ENCODE assay signal across 7 mouse cellular contexts in genomic region chr13:33964206-33965046, GRCm38 (mm10). TPM values are rescaled to one million over a fixed set of nuclear protein-coding genes. Genes with fewer than 3 reads are reported as not detected.
DNase-seq lines count a peak whose midpoint lies in the region; ATAC-seq and TF ChIP-seq lines count a peak whose summit lies in the region.

Nqo2 (plus strand) TSS chr13:33964687.

- peak within 1 kb of the TSS; percentile 77 for H3K9ac ChIP-seq in intestine, embryonic 16.5 days (ENCODE audit: low read depth, low read length)
- H3K9ac ChIP-seq in midbrain, embryonic 11.5 days (ENCODE audit: low read length): peak within 1 kb of the TSS; percentile 68

- peak; percentile 76; the same call in 1 of the 2 replicates for TF ChIP-seq POLR2A in small intestine, adult 2 months (IDR thresholded peaks at IDR 0.05; ENCODE audit: low read depth, low read length)

- intact Hi-C loops in left cerebral cortex, postnatal 36 days (cut with DNase I): no loop called here

- 2% methylated on average over 22 of the region's 22 CpGs for WGBS in intestine, embryonic 16.5 days
- 4% methylated on average over 22 of the region's 22 CpGs for WGBS in midbrain, embryonic 11.5 days
- WGBS in small intestine, adult 2 months: 1% methylated on average over 22 of the region's 22 CpGs

- H3K27me3 ChIP-seq in intestine, embryonic 16.5 days (replicated peaks; ENCODE audit: control insufficient read depth, insufficient read depth, low read length): no peaks in the 10 kb centered on the region
- H3K27me3 ChIP-seq in midbrain, embryonic 11.5 days (ENCODE audit: control insufficient read depth, insufficient read depth, low read length): no peaks in the 10 kb centered on the region
- H3K27me3 ChIP-seq in small intestine, adult 2 months (ENCODE audit: control insufficient read depth, insufficient read depth, low read length): no peaks in the 10 kb centered on the region

- H3K9me3 ChIP-seq in intestine, embryonic 16.5 days (ENCODE audit: control insufficient read depth, low read length): no peaks in the 10 kb centered on the region
- no peaks in the 10 kb centered on the region for H3K9me3 ChIP-seq in midbrain, embryonic 11.5 days (ENCODE audit: control insufficient read depth, low read length)

- no peaks in the 10 kb centered on the region for H3K36me3 ChIP-seq in intestine, embryonic 16.5 days (ENCODE audit: control insufficient read depth, insufficient read depth, low read length)
- no peaks in the 10 kb centered on the region for H3K36me3 ChIP-seq in midbrain, embryonic 11.5 days (ENCODE audit: control insufficient read depth, insufficient read depth, low read length)
- H3K36me3 ChIP-seq in small intestine, adult 2 months (ENCODE audit: control insufficient read depth, insufficient read depth, low read length): no peaks in the 10 kb centered on the region; the same call in 1 of the 2 replicates

- TF ChIP-seq CTCF in small intestine, adult 2 months (IDR thresholded peaks at IDR 0.05; ENCODE audit: extremely low read depth, insufficient read length, insufficient replicate concordance, low read depth, low read length): peak; percentile 53; the same call in 1 of the 2 replicates

- H3K27ac ChIP-seq in intestine, embryonic 16.5 days (ENCODE audit: low read length): peak within 1 kb of the TSS; percentile 99
- peak within 1 kb of the TSS; percentile 71 for H3K27ac ChIP-seq in midbrain, embryonic 11.5 days (ENCODE audit: low read depth, low read length)
- peak within 1 kb of the TSS; percentile 94 for H3K27ac ChIP-seq in small intestine, adult 2 months (ENCODE audit: insufficient read depth, low read depth, low read length)

- H3K4me3 ChIP-seq in intestine, embryonic 16.5 days (ENCODE audit: low read length): peak within 1 kb of the TSS; percentile 71
- H3K4me3 ChIP-seq in midbrain, embryonic 11.5 days (ENCODE audit: low read depth, low read length): peak within 1 kb of the TSS; percentile 49
- peak within 1 kb of the TSS; percentile 91 for H3K4me3 ChIP-seq in small intestine, adult 2 months (ENCODE audit: low read depth, low read length)

- DNase-seq in adrenal gland, adult 8-10 months: peak; percentile 82
- DNase-seq in embryo, embryonic 9.5 days (ENCODE audit: extremely low spot score): peak; percentile 89
- DNase-seq in gastrocnemius, postnatal 4 days (ENCODE audit: low spot score in 2 of 2): peak; percentile 37 to 58
- peak; percentile 63 to 64 for DNase-seq in left cerebral cortex, postnatal 36 days (ENCODE audit: low spot score in 2 of 2)
- peak; percentile 98 for DNase-seq in midbrain, embryonic 11.5 days (ENCODE audit: low spot score, missing footprints)

- peak within 1 kb of the TSS; percentile 56 for H3K4me2 ChIP-seq in intestine, embryonic 16.5 days (ENCODE audit: low read depth, low read length)
- peak within 1 kb of the TSS; percentile 69 for H3K4me2 ChIP-seq in midbrain, embryonic 11.5 days

- peak; percentile 94 for ATAC-seq in intestine, embryonic 16.5 days
- ATAC-seq in midbrain, embryonic 11.5 days (ENCODE audit: low FRiP score): peak; percentile 92

- H3K4me1 ChIP-seq in intestine, embryonic 16.5 days (ENCODE audit: control insufficient read depth, insufficient read depth, low read length): peaks cover 12% of the 10 kb centered on the region
- peaks cover 8% of the 10 kb centered on the region; the same call in 1 of the 2 replicates for H3K4me1 ChIP-seq in midbrain, embryonic 11.5 days (ENCODE audit: control insufficient read depth, insufficient read depth, low read length)
- H3K4me1 ChIP-seq in small intestine, adult 2 months (ENCODE audit: control insufficient read depth, insufficient read depth, insufficient read length, low read length): 0 out of 2 replicates have a peak, but pooled peaks cover 4% of the 10 kb centered on the region

RNA-seq across cellular contexts. Expression of gene Nqo2, which starts in this region (rescaled TPM):
- total RNA-seq in adrenal gland, adult 8-10 months (2022): 10 to 100 TPM; 38.0 to 67.6 (median 52.9) TPM
- total RNA-seq in gastrocnemius, postnatal 4 days (2021): 10 to 100 TPM; 13.7 to 16.0 TPM
- 54.3 and 54.8 TPM in 2 replicates for polyA plus RNA-seq in intestine, embryonic 16.5 days (2015; fragmentation: Nextera tagmentation; extraction: Ambion mirVana)
- total RNA-seq in left cerebral cortex, postnatal 36 days (2021): 1 to 10 TPM; 5.7 to 8.4 TPM
- polyA plus RNA-seq in midbrain, embryonic 11.5 days (2014; fragmentation: Nextera tagmentation; extraction: Ambion mirVana): 18.7 and 19.4 TPM in 2 replicates
- polyA plus RNA-seq in small intestine, adult 2 months (2012; rRNA removed): 2.4 and 3.3 TPM in 2 replicates

Comparison
In these comparisons a context has a peak if more than half of its experiments do, and no peak if none do; other contexts are left out.
1. Peak in every context shown above with its lines: DNase-seq, ATAC-seq, H3K4me3 ChIP-seq and H3K27ac ChIP-seq.
2. DNase-seq: peak in every context shown above with its lines; median percentile 98 in midbrain, embryonic 11.5 days; 89 in embryo, embryonic 9.5 days; 82 in adrenal gland, adult 8-10 months; 64 in left cerebral cortex, postnatal 36 days; 48 in gastrocnemius, postnatal 4 days.